Mouse (Mus musculus) embryonic facial prominence, embryonic 15.5 days (tissue): ENCODE results near the gene Smim14. TPM values are rescaled to one million over a fixed set of nuclear protein-coding genes. Genes with fewer than 3 reads are reported as not detected.

Experiments
- polyA plus RNA-seq: library from polyadenylated mRNA; unstranded; fragments of >200 nt; fragmentation: Nextera tagmentation; extraction: Ambion mirVana; gene quantifications from 2 replicates; pipeline ENCODE4 v1.2.1, GENCODE M21; 2015

Gene Smim14
- polyA plus RNA-seq, 1 experiment from 2014 or later, result 142 TPM

Other genes starting within 250 kb of the Smim14 start
- gene Rfc1, start 201.5 kb downstream of the Smim14 start, polyA plus RNA-seq, result 83.4 and 84.9 TPM in 2 replicates
- not detected in 2 replicates for gene Klb, start 188.9 kb downstream of the Smim14 start, polyA plus RNA-seq
- gene Rpl9, start 145.7 kb downstream of the Smim14 start, polyA plus RNA-seq, result 1,081 and 1,085 TPM in 2 replicates
- gene Lias, start 145.7 kb downstream of the Smim14 start, polyA plus RNA-seq, result 63.3 and 63.5 TPM in 2 replicates
- 117 and 125 TPM in 2 replicates for gene Ugdh, start 101.2 kb downstream of the Smim14 start, polyA plus RNA-seq
- gene Gm43552, start 44.4 kb downstream of the Smim14 start, polyA plus RNA-seq, result 1.4 TPM in 1 of 2 replicates, not detected in the other
- 172 and 181 TPM in 2 replicates for gene Ube2k, start within 50 bp of the Smim14 start, polyA plus RNA-seq
- gene Pds5a, start 161.1 kb upstream of the Smim14 start, polyA plus RNA-seq, result 57.4 and 61.2 TPM in 2 replicates
- gene N4bp2, start 226.3 kb upstream of the Smim14 start, polyA plus RNA-seq, result 22.0 and 23.5 TPM in 2 replicates